Mouse (Mus musculus): ENCODE results near the gene Eva1c. TPM values are rescaled to one million over a fixed set of nuclear protein-coding genes. Genes with fewer than 3 reads are reported as not detected.

The Eva1c gene
- polyA plus RNA-seq, 1 experiment: not detected

DNA sequence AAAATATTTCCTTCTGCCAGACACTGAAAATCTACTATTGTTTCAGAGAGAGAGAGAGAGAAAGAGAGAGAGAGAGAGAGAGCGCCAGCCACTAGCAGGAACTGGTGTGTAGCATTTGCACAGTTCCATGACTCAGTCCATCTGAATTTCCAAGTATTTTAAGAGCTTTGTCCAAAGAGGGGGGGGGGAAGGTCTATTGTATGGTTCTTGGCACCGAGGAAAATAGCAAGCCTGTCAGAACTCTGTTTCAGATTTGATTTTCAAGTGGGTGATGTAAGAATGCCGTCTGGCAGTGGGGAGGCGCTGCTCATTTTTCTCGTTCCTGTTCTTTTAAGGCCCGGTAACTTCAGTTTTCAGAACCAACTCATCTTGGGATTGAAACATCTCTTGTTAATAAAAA, 18.5 kb downstream of the Eva1c start:
- TF ChIP-seq GATA1 (IDR thresholded peaks at IDR 0.05; ENCODE audit: low read length): no peak

DNA sequence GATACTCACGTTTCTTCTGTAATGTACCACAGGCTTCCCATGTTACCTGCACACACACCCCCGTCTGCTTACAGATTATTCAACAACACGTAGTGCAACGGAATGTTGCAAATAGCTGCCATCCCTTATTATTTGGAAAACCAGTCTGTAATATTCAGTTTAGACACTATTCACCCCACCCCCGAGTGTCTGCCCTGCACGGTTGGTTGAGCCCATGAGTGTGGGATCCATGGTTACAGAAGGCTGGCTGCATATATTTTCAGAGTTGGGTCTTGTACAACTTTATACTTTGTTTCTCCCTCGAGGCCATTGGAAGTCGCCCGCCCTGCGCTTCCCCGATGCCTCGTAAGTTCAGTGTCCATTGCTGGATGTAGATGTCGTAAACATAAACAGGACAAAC, 19.1 kb downstream of the Eva1c start:
- no peak for TF ChIP-seq GATA1 (IDR thresholded peaks at IDR 0.05; ENCODE audit: low read length)

DNA sequence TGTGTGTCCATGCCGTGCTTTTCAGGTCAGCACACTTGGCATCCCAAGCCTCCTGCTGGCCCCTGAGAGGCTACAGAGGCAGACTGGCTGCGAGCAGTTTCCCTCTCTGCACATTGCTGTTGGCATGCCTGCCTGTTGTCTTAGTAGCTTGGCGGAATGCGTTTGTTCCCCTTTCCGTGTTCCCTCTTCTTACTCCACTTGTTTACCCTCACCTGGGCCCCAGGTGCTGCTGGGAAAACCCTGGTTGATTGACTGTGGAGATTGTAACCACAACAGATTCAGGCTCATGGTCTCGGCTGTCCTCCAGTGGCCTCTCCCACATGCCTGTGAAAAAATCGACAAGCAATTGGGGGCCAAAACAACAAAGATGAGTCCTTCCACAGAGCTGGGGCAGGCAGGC, 22.2 kb downstream of the Eva1c start:
- TF ChIP-seq GATA1 (IDR thresholded peaks at IDR 0.05; ENCODE audit: low read length): no peak

DNA sequence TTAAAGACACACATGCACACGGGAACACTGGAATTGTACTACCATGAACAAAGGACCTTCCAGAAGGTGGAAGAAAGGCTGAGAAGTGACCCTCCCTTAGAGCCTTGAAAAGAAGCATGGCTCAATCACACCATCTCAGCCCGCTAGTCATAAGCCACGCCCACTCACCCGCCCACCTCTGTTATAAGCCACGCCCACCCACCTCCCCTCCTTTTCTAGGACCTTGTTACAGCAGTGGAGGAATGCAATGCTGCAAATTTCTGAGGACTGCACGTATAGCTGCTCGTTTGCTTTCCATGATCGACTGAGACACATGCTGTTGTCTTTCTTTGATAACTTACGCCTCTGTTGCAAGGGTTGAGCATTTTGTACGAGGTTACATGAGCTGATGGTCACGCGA, 22.7 kb downstream of the Eva1c start:
- no peak for TF ChIP-seq GATA1 (IDR thresholded peaks at IDR 0.05; ENCODE audit: low read length)

DNA sequence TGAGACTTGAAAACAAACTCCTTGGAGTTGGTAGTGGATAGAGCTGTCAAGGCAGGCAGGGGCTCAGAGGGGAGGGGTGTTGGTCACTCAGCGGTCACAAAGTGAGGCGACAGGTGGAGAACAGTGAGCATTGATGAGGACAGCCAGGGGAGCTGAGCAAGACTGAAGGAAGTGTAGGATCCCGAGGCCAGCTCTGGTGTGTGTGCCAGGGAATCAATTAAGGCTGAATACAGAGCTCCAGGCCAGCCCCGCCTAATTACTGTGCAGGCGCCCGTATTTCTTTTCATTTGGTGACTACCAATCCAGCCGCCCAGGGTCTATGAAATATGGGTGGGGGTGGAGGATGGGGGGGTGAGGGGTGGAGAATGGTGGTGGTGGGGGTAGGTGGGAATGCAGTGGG, 24.4 kb downstream of the Eva1c start:
- no peak for TF ChIP-seq GATA1 (IDR thresholded peaks at IDR 0.05; ENCODE audit: low read length)

DNA sequence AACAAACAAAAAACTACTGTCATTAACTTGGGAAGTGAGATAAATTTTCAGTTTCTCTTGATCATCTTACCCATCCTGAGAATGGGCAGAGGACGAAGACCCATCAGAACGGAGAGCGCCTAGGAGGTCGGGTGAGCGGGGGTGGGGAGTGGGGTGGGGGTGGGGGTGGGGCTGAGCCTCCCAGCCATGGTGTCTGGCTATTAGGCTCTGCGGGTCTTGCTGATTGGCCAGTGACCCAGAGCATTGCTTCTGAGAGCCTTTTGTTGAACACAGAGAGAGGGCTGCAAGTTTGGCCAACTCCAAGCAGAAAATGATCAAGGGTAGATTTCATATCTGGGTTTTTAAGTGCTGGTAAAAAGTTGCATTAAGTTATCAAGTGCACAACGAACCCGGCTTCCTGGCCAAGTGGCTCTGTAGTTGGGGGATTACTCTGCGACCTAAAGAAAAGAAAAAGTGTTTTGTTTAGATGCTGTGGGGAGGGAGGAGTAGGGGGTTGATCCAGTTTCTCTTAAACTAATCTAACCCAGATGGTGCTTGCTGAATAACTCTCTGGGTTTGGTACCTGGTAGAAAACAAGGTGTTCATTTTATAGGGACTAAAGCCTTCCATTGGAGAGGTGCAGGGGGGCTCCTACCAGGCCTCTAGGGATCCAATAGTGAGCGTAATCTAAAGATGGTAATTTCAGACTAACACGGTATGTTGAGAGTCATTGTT, 25.3 kb downstream of the Eva1c start:
- TF ChIP-seq GATA1 (IDR thresholded peaks at IDR 0.05; ENCODE audit: low read length): no peak

DNA sequence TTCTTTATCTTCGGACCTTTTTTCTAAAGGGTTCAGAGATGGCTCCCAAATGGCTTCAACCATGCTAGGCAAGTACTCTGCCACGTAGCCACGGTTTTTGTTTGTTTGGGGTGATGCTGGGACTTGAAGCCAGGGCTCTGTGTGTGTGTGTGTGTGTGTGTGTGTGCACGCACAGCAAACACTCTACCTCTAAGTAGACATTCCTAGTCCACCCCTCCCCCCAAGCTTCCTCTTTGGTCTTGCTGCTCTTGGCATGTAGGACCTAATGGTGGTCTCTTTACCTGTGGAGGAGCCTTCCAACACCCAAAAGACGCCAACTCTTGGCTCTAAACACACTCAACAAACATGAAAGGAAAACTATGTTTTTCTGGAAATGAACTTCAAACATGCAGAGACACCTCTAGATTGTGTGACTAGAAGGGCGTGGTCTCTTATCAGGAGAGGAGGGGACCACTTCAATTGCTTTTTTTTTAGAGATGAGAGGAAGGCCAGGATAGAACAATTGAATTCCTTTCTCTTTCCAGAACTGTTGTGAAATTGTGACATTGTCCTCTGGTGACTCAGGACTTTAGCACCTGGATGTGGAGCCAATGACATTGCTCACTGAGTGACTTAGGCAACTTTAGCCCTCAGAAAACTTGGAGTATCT, 30.2 kb downstream of the Eva1c start:
- TF ChIP-seq GATA1 (IDR thresholded peaks at IDR 0.05; ENCODE audit: low read length): no peak

DNA sequence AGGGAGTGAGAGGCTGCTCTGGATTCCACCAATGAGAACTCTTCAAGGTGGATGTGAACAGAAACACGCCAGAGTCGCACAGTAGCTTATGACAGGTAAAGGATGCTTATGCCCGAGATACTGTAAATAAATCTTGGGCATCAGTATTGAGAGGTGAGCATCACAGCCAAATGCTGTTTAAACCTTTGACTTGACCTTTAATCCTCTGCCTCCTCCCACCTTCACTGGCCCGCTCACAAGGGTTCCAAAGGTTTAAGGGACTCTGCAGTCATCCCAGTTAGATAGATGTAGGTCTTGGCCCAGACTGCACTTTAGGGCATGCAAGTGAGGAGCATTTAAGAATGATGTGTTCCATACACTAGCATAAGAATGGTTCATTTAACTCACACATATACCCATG, 31.7 kb downstream of the Eva1c start:
- no peak for TF ChIP-seq GATA1 (IDR thresholded peaks at IDR 0.05; ENCODE audit: low read length)

DNA sequence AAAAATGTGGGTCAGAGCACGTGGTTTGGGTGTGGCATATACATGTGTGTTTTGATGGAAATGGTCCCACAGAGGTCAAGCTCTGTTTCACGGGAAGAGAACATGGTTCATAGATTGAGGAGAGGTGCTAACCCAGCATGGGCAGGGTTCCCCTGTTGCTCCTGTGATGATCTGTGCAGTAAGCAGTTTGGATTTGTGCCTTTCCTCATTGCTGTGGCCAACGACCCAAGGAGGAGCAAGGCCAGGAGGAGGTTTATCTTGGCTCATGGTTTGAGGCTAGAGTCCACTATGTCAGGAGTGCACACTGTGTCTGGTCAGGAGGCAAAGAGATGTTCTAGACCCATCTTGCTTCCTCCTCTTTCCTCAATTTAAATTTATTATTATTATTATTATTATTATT, 36.5 kb downstream of the Eva1c start:
- no peak for TF ChIP-seq GATA1 (IDR thresholded peaks at IDR 0.05; ENCODE audit: low read length)

DNA sequence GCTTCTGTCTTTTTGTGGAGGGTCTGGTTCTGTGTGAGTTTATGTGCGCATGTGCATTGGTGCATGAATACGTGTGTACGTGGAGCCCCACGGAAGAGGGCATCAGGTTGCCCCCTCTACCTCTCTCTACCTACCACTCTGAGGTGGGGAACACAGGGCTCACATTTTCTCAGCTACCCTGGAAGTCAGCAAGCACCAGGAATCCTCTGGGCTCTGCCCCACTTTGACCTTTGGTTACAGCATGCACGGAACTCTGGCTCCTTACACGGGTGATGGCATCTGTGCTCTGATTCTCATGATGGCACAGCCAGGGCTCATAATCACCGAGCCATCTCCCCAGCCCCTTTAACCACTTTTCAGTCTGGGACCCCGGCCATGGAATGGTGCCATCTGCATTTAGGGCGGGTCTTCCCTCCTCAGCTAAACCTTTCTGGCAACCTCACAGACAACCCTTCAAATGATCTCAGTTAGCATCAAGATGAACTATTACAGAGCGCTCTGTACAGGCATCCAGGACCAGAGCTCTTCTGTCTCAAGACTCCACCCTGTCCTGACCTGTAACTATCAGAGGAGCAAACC, 37.0 kb downstream of the Eva1c start:
- TF ChIP-seq GATA1 (IDR thresholded peaks at IDR 0.05; ENCODE audit: low read length): no peak

DNA sequence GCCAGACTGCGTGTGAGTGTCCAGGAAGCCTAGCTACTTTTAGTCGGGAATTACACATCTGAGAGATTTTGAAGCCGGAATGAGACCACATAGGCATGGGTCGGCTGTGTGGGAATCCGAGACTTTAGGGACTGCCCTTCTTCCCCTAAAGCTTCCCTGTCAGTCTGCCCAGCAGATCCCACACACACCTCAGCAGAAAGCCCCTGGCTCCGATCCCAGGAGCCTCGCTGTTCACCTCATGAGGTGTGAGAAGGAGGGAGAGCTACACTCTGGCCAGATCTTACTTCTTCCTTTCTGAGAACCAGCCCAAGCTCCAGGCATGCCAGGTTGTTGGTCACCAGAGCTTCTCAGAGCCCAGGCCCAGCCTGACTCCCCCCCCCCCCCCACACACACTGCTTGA, 38.2 kb downstream of the Eva1c start:
- TF ChIP-seq GATA1 (IDR thresholded peaks at IDR 0.05; ENCODE audit: low read length): no peak

DNA sequence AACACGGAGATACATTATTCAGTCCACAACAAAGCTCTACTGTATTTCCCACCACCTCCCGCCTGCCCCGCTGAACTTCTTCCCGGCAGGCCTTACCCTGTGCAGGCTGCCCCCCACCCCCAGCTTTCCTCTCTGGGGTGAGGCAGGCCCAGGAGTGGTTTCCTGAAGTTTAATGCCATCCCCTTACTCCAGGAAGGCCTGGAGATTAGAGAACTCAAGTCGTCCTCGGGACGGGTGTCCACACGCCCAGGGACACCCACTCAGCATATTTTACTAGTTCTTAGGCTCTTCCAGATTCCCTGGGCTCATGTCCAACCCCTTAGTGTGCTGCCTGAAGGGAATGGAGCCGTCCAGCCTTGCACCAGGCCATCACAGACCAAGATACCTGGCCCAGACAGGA, 39.1 kb downstream of the Eva1c start:
- TF ChIP-seq GATA1 (IDR thresholded peaks at IDR 0.05; ENCODE audit: low read length): no peak

DNA sequence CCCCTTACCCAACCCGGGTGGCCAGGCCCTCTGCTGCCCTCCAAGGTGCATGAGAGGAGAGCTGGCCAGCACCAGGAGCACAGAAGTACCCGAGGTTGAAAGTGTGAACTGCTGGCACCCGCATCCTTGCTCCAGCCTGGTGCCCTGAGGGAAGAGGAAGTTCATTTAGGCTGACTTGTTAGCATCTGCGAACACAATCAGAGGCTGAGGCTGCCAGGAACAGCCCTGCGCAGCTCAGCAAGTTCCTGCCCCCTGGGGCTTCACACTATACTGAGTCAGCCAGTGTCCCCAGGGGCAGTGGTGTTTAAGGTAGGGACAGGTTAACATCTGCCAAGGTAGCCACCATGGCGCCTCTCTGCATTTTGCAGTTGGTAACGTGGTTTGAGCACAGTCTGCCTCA, 41.6 kb downstream of the Eva1c start:
- no peak for TF ChIP-seq GATA1 (IDR thresholded peaks at IDR 0.05; ENCODE audit: low read length)

DNA sequence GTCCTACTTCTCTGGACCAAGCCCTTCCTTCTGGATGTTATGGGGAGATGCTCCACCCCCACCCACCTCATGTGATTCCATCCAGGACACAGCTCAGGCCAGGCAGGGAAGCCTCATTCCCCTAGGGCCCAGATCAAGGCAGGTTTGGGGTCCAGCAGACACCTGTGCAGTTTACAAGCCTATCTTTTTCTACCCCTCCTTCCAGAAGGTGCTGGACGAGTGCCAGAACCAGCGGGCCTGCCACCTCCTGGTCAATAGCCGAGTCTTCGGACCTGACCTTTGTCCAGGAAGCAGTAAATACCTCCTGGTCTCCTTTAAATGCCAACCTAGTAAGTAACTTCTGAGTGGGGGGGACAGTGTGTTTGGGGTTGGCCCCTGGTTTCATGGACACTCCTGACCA, 42.8 kb downstream of the Eva1c start:
- no peak for TF ChIP-seq GATA1 (IDR thresholded peaks at IDR 0.05; ENCODE audit: low read length)

DNA sequence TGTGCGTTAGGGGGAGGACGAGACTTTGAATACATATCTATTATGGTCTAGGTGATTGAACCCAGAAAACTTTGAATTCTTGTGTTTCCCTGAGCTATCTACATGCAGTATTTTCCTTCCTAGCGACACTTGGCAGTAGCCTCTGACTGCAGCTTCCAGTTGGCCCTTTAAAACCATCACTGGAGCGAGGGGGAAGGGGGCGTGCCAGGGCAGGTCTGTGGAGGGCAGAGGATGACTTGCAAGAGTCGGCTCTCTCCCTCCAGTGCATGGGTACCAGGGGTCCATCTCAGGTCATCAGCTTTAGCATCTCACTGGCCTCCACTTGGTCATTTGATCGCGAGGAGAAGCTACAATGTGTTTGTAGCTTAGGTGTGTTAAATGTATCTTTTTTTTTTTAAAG, 46.4 kb downstream of the Eva1c start:
- TF ChIP-seq GATA1 (IDR thresholded peaks at IDR 0.05; ENCODE audit: low read length): no peak

DNA sequence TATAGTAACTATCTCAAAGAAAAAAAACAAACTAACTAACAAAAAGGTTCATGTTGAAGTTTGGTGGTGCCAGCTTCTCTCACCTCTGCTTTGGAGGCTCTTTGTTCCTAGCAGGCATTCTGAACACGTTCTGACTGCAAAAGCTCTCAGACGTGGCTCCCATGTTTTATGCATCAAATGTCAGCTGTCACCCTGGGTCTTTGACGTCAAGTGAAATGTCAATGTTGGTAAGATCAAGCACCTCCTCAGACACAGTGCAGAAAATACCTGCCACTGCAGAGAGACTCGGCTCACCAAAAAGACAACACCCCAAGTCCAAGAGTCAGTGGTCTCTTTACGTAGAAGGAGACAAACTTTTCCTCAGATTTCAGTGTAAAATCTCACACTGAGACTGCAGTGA, 48.0 kb downstream of the Eva1c start:
- no peak for TF ChIP-seq GATA1 (IDR thresholded peaks at IDR 0.05; ENCODE audit: low read length)
